Mouse (Mus musculus) right cerebral cortex, adult 18-20 months (tissue): ENCODE measurements at regions not wholly inside any gene's neighbourhood (a gene's known extent, or its start where the extent isn't known, plus 50 kb on each side); places are given as distances from the start of the nearest gene placed in this dataset.

Experiments used
- DNase-seq: peaks from one replicate; pipeline ENCODE4 v3.0.0; 2022; ENCODE audit warnings: mixed read lengths

DNA sequence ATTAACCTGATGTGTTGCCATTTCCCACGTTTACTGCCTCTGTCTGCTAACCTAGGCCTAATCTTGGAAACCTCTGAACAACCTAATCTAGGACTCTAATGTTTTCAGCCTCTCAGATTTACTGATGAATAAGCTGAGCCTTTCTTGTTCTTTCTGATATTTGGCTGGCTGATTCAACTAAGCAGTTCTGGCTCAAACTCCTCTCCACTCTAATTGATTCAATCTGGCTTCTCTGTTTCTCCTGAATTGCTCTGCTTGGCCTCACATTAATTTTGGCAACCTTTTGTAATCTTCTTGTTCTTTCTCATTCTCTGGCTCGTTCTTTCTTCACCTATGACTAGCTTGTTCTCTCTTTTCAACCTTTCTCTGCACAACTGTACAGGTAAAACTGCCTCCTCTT lies 1561.2 kb upstream of the Zeb2 start:
- no peak for DNase-seq

DNA sequence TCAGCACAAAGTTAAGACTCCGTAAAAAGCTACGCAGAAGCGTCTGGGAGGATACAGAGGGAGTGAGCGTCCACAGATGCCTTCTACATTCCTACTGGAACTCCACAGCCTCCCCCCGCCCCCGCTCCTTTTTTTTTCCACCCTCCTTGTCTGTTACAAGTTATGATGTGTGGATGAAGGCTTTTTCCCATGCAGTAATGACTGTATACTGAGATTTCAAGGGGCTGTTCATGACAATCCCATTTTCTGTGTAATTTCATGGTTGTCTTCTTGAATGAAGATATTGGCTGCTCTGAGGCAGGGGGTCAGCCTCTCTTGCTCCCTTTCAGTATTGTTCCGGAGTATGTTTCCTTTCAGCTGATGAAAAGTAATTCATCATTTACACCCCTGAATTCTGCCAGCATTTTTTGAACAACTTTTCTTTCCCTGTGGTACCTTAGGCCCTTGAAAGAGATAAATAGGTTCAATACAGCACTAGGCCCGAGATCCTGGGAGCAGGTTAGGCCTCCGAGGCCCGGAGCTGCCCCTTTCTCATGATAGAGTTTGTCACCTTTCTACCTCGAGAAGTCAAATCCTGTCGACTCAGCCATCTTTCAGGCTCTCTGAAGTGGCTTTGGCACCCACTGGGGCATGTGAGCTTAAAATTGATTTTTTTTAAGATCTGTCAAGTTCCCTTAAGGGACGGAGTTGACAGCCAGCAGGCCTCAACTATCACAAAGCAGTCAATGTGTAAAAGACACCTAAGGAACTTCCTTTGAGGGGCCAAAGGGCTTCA lies 1552.5 kb upstream of the Zeb2 start:
- no peak for DNase-seq

DNA sequence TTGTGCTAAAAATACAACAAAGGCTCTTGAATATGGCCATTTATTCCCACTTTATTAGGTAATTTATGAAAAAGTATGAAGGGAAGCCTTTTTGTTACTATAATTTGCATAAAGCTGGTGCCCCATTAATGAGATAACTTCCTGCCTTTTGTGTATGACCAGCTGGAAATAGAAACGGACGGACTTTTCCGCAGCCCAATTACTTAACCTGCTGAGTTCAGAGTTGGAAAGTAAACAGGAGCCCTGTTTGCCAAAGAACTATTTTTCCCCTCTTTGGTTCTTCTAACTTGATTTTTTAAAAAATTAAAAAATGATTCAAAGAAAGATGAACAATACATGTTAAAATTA lies 1549.8 kb upstream of the Zeb2 start:
- DNase-seq, result no peak

DNA sequence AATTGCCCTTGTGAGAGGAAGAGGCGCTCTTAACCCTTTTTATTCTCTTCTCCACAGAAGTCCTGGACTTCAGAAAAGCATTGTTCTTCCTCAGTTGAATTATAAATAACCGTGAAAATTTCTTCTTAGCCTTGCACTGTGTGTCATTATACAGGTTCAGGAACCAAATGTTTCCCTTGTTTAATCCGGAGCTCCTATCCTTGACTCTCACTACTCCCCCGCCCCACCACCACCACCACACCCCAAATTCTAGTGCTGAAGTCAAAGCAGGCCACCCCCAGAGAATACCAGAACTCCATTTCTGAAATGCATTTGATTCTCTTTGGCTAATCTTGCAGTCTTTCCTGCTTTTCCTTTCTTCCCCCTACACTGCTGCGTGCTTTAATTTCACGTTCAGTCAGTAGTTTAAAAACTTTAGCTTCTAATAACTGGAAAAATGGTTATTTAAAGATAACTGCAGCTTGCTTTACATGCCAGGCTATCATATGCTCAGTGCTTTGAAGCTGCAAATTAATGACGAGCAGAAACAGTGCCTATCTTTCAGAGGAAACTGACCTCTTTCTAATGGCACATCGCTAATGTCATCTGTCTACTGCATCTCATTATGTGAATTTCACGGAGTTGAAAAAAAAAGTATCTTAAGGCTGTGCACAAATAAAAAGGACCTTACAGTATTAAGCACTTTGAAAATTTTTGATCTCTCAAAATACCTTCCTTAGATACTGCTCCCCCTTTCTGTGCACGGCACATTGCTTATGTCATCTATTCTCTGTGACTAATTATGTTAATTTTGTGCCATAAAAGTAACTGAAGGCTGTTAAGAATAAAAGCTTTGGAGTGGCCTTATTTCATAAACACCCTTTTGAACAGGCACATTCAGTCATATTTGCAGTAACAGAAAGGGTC lies 1549.1 kb upstream of the Zeb2 start:
- DNase-seq, result no peak

DNA sequence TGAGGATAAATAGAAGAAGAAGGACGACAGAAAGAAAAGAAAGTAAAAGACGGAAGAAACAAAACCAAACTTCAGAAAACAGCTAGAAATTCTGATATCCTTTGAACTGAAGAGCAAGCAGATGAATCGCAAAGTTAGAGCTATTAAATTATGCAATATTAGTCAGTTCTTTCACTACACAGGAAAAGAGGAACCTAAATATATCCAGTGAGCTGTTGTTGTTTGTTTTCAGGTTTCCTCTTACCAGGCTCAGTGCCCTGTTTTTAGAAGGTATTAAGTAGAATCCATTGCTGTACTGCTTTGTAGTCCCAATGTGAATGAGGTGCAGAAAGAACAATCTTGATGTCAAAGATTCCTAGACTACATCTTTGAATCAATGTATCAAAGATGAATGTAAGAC lies 1544.7 kb upstream of the Zeb2 start:
- DNase-seq, result no peak

DNA sequence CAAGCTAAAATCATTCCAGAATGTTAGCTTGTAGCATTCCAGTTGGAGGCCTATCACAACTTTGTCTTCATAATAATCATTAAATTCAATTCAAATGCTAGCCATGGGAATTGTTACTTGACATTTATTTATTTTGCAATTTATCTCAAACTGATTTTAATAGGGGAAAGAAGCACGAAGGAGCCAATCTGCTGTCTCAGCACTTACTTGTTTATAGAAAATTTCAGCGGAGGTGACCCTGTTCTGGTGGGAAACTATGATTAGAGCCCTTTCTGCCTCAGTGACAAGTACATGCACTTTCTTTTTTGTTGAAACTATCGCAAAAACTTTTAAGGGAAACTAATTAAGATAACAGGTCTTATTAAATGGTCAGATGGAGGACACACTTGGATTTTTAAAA lies 1543.4 kb upstream of the Zeb2 start:
- no peak for DNase-seq

DNA sequence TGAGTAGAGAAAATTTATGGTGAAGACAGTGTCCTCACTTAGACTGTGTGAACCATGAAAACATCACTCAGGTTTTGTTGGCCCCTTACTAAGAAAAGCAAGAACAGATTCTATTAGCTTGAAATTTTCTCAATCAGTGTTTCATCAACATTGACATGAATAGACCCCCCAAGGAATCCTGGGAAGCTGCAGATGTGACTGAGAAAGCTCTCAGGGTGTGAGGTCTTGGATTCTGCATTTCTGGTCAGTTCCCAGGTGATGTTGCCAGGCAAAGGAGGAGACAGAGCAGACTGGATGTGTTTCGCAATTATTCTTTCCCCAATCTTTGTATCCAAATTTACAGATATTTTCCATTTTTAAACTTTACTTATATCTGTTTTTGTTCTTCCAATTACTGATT lies 1538.1 kb upstream of the Zeb2 start:
- no peak for DNase-seq

DNA sequence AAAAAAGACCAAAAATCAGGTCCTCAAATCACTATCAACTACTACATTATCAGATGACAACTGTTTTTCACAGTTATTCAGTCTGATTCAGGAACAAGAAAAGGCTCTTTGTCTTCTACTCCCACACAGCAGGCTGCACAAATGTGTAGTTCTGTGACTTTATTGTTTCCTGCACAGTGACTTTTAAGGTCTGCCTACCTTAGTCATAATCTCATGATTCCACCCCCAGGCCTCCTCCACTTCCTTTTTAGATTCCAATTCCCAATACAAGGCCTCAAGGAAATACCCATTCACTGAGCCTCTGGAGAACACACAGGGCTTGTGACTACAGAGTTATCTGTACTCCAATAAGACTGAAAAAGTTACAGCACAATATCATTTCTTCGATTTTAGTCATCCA lies 1535.4 kb upstream of the Zeb2 start:
- DNase-seq, result peak; percentile 8

DNA sequence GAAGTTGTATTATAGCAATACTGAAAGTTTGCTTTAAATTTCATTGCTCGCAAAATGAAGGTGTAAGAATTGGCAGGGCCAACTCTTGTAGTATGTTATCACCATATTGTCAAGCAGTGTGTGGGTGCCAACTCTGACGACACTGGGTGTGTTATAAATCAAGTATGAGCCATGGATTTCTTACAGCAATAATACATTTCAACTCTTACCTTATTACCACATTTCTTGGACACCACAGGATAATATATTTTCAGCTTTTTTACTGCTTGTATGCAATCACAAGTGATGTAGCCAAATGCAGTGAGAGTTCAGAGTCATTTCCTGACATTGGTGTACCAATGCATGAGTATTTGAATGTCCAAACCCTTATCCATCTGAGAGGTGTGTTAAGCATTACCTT lies 1529.2 kb upstream of the Zeb2 start:
- no peak for DNase-seq

DNA sequence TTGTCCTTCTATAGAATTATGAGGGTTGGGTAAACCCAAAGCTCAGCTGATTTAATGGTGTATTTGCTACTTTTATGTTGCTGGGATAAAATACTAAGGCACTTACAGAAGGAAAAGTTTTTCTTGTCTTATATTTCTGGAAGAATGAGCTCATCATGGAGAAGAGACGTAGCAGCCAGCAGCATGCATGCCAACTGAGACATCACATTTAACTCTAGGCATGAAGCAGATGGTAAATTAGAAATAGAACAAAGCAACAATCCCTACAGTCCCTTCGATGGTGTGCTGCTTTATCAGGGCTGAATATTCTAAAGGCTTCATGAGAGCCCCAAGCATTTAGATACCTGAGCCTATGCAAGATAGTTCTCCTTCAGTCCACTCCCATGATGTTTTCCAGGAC lies 1492.0 kb upstream of the Zeb2 start:
- DNase-seq, result no peak

DNA sequence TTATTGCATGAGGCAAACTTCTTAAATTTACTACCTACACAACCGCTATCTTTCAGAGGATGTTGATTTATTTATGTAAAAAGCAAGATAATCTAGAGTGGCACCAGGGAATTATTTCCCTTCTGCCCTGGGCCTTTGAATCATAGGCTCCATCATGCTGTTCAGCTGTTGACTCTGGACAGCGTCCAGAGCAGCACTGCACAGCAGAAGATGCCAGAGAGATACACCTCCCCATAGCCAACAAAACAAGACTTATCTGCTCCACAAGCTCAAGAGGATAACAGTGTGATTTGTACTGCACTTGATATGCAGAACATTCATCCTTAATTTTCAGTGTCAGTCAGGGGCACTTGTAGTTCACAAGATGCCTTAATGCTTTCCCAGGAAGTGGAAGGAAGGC lies 1464.6 kb upstream of the Zeb2 start:
- no peak for DNase-seq

DNA sequence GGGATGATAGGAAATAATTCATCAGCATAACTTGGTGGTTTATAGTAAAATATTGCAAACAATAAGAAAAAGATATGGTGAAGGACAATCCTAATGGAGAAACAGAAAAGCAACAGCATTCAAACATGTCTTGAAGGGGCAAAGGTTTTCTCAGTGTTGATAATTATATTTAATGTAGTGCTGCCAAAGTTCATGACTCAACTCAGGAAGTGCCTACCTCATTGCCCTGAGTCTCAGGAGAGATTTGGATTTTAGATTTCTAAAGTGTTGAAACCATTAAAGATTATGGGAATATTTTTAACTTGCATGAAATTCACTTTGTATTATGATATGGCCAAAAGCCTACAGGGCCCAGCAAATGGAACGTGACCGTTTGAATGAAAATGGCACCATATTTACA lies 1453.2 kb upstream of the Zeb2 start:
- DNase-seq, result no peak

DNA sequence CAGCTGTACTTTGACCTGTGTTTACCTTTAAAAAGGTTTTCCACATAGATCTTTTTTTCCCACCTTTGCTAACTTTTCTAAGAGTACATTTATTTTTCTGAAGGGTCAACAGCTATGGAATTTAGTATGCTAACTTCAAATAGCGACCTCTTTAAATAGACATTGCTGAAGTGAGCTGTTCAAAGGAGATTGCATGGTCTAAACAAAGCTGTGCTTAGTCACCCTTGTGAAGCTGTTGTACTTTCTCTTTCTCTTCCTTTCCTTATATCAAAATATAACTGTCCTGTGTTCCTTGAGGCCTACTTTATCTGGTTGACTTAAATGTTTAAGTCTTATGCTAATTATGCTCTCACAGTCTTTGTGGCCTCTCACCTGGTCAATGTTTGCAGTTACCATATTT lies 1416.2 kb upstream of the Zeb2 start:
- DNase-seq, result no peak

DNA sequence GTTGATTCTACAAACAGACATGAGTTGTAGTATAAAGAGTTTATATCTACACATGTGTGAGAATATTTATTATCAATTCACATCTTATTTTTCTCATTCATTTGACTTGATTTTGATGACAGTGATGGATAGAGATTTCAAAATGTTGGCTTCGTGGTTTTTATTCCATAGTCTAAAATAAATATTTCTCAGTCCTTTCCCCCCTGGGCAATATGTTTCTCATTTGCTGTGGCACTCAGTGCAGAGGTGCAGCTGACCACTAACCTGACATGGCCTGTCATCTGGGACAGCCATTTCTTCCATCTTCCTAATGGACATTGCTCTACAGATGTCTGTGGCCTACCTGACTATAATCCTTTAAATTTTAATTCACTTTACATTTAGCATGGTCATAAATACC lies 1413.5 kb upstream of the Zeb2 start:
- no peak for DNase-seq

DNA sequence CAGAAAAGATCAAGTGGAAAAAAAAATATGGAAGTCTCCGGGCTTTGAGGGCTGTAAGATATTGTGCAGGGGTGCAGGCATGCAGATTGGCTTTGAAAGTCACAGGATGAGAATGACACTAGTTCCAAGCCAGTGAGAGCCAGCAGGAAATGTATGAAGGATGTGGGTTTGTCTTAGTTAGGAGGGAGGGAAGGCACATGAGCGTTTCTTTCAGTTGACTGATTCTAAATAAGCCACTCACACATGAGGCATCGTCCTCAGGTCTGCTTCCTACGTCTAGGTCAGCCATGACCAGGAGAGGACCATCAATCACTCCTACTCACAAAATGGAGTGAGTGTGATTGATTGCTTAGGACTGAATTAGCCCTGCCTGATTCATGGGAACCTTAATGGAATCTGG lies 1408.0 kb upstream of the Zeb2 start:
- DNase-seq, result no peak

DNA sequence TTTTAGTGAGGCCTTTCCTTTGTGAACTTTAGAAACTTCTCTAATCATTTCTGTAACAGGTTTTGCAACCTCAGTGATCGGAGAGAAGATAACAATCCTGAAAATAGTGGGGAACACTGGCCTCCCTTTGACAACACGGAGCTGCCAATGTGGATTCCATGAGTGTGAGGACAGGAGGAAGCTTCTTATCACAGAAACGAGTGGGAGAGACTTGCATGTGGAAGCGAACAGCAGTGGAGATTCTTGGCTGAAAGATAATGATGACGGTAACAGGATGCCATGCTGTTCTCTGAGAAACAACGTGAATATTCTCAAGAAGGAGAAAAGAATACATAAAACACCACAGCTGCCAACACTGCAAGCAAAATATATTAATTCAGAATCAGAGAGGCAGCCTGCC lies 1407.4 kb upstream of the Zeb2 start:
- peak; percentile 6 for DNase-seq

DNA sequence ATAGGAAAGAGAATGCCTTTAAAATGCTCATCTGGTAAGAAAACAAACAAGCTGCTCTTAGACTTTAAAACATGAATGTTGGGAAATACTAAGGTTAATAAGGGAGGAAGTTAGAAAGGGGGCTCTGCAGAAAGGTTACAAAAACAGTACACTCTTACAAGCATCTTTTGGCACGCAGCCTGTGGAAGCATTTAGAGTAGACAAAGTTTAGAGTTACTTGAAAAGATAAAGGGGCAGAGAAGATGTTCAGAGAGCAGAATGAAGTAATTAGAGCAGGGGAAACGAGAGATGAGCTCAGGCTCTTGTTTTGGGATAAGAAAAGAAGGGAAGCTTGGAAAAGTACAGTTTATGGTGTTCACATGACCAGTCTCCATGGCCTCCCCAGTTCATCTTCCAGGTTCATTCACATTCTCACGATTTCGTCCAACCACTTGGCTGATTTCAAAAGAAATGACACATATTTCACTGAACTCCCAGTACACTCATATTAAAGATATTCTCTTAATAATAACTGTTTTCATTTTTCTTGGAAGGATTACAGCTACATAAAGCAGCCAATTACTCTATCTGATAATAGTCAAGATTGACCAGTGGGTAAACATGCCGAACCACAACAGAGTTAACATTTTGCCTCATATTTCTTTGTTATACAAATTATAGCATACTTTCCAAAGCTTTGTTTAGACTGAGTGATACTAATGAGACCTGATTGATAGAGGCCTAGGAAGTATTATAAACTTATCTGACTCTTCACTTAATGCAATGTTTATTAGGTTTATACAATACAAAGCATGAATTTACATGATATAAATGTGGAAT lies 1404.2 kb upstream of the Zeb2 start:
- no peak for DNase-seq

DNA sequence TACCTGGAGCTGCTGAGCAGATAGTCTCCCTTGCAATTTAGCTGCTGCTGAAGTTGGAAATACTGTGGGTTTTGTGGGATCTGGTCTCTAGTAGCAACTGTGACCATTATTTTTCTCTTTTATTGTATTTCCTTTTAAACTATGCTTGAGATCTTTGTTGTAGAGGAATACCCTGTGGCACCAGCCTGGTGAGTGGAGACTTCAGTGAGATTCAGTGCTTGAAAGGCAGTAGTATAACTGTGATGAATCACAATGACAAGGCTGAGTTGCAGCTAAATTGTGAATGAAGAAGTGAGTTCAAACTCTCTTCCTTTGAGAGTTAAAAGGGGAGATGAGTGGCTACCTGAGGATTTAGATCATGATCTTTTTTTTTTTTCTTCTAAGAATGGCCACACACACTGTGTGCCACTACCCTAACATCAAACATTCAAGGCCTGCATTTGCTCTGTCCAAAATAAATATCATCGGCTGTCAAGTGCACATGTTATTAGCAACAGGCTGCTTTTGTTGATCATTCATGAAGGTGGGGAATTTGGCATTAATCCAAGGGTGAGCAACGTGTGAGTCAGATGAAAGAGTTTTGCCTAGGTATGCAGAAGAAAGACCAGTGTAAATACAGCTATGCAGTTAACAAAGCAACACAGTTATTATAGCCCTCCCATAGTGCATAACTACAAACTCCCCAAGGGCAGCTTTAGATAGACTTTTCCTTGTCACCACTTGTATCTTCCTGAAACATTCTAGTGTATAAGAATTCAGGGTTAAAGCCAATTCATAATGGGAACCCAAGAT lies 1395.2 kb upstream of the Zeb2 start:
- DNase-seq, result no peak

DNA sequence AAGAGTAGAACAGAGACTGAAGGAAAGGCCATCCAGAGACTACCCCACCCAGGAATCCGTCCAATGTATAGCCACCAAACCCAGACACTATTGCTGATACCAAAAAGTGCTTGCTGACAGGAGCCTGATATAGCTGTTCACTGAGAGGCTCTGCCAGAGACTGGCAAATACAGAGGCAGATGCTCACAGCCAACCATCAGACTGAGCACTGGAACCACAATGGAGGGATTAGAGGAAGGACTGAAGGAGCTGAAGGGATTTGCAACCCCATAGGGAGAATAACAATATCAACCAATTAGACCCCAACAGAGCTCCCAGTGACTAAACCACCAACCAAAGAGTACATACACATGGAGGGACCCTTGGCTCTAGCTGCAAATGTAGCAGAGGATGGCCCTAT lies 1389.8 kb upstream of the Zeb2 start:
- no peak for DNase-seq

DNA sequence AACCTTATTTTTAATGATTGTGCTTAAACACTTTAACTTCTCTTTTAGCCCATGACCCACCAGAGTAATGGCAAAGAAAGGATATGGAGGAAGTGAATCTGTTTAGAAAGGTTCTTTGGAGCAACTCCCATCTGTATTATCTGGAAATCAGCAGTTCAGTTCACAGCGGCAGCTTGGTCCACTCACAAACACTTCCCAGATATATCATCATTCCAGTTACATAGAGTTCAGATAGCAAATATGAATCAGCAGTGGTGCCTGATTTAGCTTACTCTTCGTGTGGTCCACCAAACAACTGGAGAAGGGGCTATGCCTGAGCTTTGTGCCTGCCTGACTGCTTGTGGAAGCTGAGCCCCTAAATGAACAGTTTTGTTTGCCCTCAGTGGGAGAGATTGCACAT lies 1385.9 kb upstream of the Zeb2 start:
- no peak for DNase-seq

DNA sequence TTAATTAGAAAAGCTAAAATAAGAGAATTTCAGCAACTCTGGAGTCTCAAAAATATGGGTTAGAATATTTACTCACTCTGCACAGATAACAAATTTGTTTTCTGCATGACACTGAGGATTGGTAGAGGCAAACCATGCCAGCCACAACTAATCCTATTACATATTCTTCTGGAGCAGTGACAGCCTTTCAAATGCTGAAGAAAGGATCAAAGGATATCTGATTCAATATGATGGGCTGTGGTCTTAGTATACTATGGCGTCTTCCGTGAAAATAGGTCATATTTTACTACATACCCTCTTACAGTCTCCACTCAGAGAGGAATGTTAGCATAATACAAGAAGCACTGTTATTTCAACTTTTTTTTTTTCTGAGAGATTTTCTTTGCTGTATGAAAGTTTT lies 1375.1 kb upstream of the Zeb2 start:
- no peak for DNase-seq

DNA sequence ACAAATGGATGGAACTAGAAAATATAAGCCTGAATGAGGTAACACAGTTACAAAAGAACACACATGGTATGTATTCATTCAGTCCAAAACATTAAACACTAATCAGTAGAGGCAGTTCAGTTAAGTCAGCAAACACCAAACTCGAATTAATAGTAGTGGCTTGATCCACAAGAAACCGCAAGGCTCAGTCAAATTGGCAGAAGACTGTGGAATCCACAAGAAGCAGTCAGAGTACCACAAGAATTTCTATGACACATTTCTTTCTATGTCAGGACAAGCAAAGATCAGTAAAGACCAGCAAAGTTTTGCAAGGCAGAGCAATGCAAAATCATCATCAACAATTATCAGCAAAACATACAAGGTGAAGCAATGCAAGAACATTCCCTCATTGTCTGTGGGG lies 1373.9 kb upstream of the Zeb2 start:
- DNase-seq, result no peak
